Mouse (Mus musculus): Measurements from ENCODE around the gene Zcchc14.

DNA sequence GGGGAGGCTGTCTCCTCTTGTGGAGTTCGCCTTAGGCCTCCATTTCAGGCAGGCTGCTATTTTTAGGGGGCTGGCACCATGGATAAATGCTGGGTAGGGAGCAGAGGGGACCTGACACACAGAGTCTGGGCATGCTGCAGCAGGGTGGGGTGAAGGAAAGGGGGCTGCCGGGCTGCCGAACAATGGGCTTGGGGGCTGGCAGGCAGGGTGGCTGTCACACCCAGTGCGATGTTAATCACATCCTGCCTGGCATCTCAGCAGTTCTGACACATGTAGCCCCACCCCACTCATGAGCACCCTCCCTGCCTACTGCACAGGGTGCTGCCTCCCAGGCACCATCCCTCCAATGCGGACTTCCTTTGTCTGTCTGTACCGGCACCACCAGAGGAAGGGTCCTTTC is 15.9 kb upstream of the Zcchc14 start:
- no peak for TF ChIP-seq EP300 (IDR thresholded peaks at IDR 0.05; ENCODE audit: low read length)
- no peak for TF ChIP-seq POLR2A (IDR thresholded peaks at IDR 0.05; ENCODE audit: low read depth, low read length)

Data from CH12.LX (cell line).